Mouse (Mus musculus) spleen, adult 2 months (tissue): Measurements from ENCODE around the gene Selenof.

Experiments used
- CTCF ChIP-seq: fragments of 200-500 bp; IDR thresholded peaks from 2 replicates; pipeline ENCODE4 v1.5.1; 2011; ENCODE audit warnings: mild to moderate bottlenecking, inconsistent platforms; ENCODE audit not compliant: insufficient read depth, insufficient read length, insufficient replicate concordance; ENCODE audit errors: extremely low read depth
- POLR2A ChIP-seq: fragments of 200-500 bp; IDR thresholded peaks from 2 replicates; pipeline ENCODE4 v1.6.1; 2011; ENCODE audit warnings: low read depth, low read length, inconsistent platforms

GRCm38 (mm10) chr3:144608090-144608489, 38.0 kb downstream of the Selenof start:
- TF ChIP-seq CTCF (no peak), POLR2A (no peak)
